Mouse (Mus musculus) forebrain, embryonic 14.5 days (tissue): ENCODE results near the gene C2cd4d. TPM values are rescaled to one million over a fixed set of nuclear protein-coding genes. Genes with fewer than 3 reads are reported as not detected.

Experiments
- ATAC-seq: fragments of 200-750 bp; cut with Nextera tagmentation; 2 replicates; pipeline ENCODE4 v1.8.0; 2017; ENCODE audit warnings: mild to moderate bottlenecking, moderate library complexity
- DNase-seq: peaks from one replicate; pipeline ENCODE4 v3.0.0-alpha.2; 2015; ENCODE audit warnings: low spot score
- H3K27ac ChIP-seq: fragments of 300-500 bp; sonication (generic); 2 replicates; pipeline ENCODE4 v1.5.1; 2014; ENCODE audit warnings: low read depth, mild to moderate bottlenecking, control low read depth, low read length, moderate library complexity
- H3K27me3 ChIP-seq: fragments of 300-500 bp; sonication (generic); replicated peaks from 2 replicates; pipeline ENCODE4 v1.6.1; 2014; ENCODE audit warnings: low read length, control low read depth, mixed read lengths; ENCODE audit not compliant: control insufficient read depth, insufficient read depth
- H3K36me3 ChIP-seq: fragments of 300-500 bp; sonication (generic); 2 replicates; pipeline ENCODE4 v1.6.1; 2014; ENCODE audit warnings: low read length, control low read depth; ENCODE audit not compliant: control insufficient read depth, insufficient read depth
- H3K4me1 ChIP-seq: fragments of 300-500 bp; sonication (generic); 2 replicates; pipeline ENCODE4 v1.6.1; 2014; ENCODE audit warnings: antibody characterized with exemption, low read length, control low read depth; ENCODE audit not compliant: control insufficient read depth, insufficient read depth
- H3K4me2 ChIP-seq: fragments of 300-500 bp; sonication (generic); 2 replicates; pipeline ENCODE4 v1.6.1; 2014; ENCODE audit warnings: mild to moderate bottlenecking, control low read depth, low read length
- H3K4me3 ChIP-seq: fragments of 300-500 bp; sonication (generic); 2 replicates; pipeline ENCODE4 v1.5.1; 2014; ENCODE audit warnings: low read depth, low read length, control low read depth
- H3K9ac ChIP-seq: fragments of 300-500 bp; sonication (generic); 2 replicates; pipeline ENCODE4 v1.6.1; 2014; ENCODE audit warnings: mild to moderate bottlenecking, low read length, control low read depth, moderate library complexity
- H3K9me3 ChIP-seq: fragments of 300-500 bp; sonication (generic); replicated peaks from 2 replicates; pipeline ENCODE4 v1.6.1; 2016; ENCODE audit warnings: low read length, control low read depth, mixed read lengths; ENCODE audit not compliant: control insufficient read depth
- WGBS: fragments of 180-500 bp; shearing (Covaris S2); extraction: QIAGEN DNeasy Blood & Tissue Kit; methylation state at CpG from one replicate; pipeline ENCODE4 v1.1.7; 2014; 5-methylcytosine and 5-hydroxymethylcytosine counted together
- polyA plus RNA-seq: library from polyadenylated mRNA; unstranded; fragments of >200 nt; fragmentation: Nextera tagmentation; extraction: Ambion mirVana; gene quantifications from 2 replicates; pipeline ENCODE4 v1.2.1, GENCODE M21; 2014

The C2cd4d gene
- polyA plus RNA-seq, 1 experiment from 2014 or later, result 1.5 TPM

- no peaks in the 10 kb centered on the region for H3K27me3 ChIP-seq
- H3K4me2 ChIP-seq, result peak within 1 kb of the TSS; percentile 43
- H3K4me3 ChIP-seq, result peak within 1 kb of the TSS; percentile 9
- peaks cover 23% of the 10 kb centered on the region for H3K4me1 ChIP-seq
- no peaks in the 10 kb centered on the region for H3K36me3 ChIP-seq
- H3K9ac ChIP-seq, result peak within 1 kb of the TSS; percentile 30
- DNase-seq, result no peak
- 6% methylated on average over 5 of the region's 5 CpGs for WGBS
- peak; percentile 11; the same call in 1 of the 2 replicates for ATAC-seq
- no peaks in the 10 kb centered on the region for H3K9me3 ChIP-seq
- H3K27ac ChIP-seq, result peak within 1 kb of the TSS; percentile 39; the same call in 1 of the 2 replicates
Measured at GRCm38 (mm10) chr3:94372641-94373040, 10.4 kb downstream of the C2cd4d start, which contains the start of gene Rorc. Rorc (plus strand) TSS chr3:94372794.

DNA sequence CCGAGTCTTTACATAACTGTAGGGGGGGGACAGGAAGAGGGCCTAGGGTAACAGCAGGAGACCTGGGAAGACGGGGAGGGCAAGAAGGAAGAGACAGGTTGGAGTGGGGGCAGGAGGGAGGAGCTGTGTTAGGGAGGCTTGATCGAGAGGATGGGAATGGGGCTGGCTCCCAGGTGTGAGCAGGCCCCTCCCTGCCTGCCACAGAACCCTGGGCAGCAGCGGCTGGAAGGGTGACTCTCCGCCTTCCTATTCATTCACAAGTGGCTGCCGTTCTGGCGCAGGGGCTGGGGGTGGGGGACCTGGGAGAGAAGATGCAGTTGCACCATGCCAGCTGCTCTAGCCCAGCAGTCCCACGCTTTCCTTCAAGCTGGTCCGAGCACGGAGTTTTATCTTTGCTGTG, 10.9 kb downstream of the C2cd4d start:
- H3K4me3 ChIP-seq, result peak overlapping the region; percentile 9; the same call in 1 of the 2 replicates
- peak; percentile 22 for DNase-seq
- H3K9me3 ChIP-seq, result no peaks in the 10 kb centered on the region
- H3K27ac ChIP-seq, result no peak overlapping the region
- H3K36me3 ChIP-seq, result no peaks in the 10 kb centered on the region
- H3K9ac ChIP-seq, result peak overlapping the region; percentile 30
- peaks cover 23% of the 10 kb centered on the region for H3K4me1 ChIP-seq
- 5% methylated on average over 10 of the region's 10 CpGs for WGBS
- ATAC-seq, result peak; percentile 47
- H3K27me3 ChIP-seq, result no peaks in the 10 kb centered on the region
- peak overlapping the region; percentile 43 for H3K4me2 ChIP-seq

DNA sequence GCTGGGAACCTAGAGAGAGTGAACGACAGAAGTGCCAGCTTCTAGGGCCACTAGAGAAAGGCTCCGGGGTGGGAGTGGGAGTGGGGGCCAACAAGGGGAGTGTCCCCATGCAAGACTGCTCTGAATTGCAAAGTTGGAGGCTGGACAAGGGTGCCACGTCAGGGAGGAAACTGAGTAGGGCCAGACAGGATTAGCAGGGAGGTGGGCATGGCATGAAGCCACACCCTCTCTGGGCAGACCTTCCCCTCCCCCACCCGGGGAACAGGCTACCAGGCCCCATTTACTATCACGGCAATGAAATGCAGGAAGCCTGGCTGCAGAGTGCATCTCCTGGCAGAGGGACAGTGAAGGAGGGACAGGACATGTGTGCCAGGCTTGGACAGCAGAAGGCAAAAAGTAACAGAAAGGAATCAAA, 11.4 kb downstream of the C2cd4d start:
- Histone ChIP-seq H3K9ac (peak overlapping the region; percentile 25; the same call in 1 of the 2 replicates), H3K9me3 (no peaks in the 10 kb centered on the region), H3K27me3 (no peaks in the 10 kb centered on the region), H3K27ac (no peak overlapping the region), H3K4me3 (peak overlapping the region; percentile 6; the same call in 1 of the 2 replicates), H3K4me1 (peaks cover 23% of the 10 kb centered on the region), H3K36me3 (no peaks in the 10 kb centered on the region), H3K4me2 (peak overlapping the region; percentile 43)
- ATAC-seq, result peak; percentile 45
- peak; percentile 52 for DNase-seq
- 0% methylated on average over 5 of the region's 5 CpGs for WGBS

- Histone ChIP-seq H3K27ac (no peak overlapping the region), H3K4me2 (no peak overlapping the region), H3K9ac (no peak overlapping the region), H3K36me3 (no peaks in the 10 kb centered on the region), H3K4me3 (no peak overlapping the region), H3K4me1 (peaks cover 23% of the 10 kb centered on the region), H3K9me3 (no peaks in the 10 kb centered on the region), H3K27me3 (no peaks in the 10 kb centered on the region)
- ATAC-seq (no peak), DNase-seq (no peak)
Measured at GRCm38 (mm10) chr3:94374636-94375035, 12.4 kb downstream of the C2cd4d start.

GRCm38 (mm10) chr3:94375146-94375545, 12.9 kb downstream of the C2cd4d start:
- ATAC-seq (no peak), DNase-seq (no peak)
- Histone ChIP-seq H3K4me1 (peaks cover 23% of the 10 kb centered on the region), H3K9ac (no peak overlapping the region), H3K4me2 (no peak overlapping the region), H3K27ac (no peak overlapping the region), H3K36me3 (no peaks in the 10 kb centered on the region), H3K9me3 (no peaks in the 10 kb centered on the region), H3K27me3 (no peaks in the 10 kb centered on the region), H3K4me3 (no peak overlapping the region)
- 69% methylated on average over 2 of the region's 2 CpGs for WGBS

GRCm38 (mm10) chr3:94375861-94376260, 13.6 kb downstream of the C2cd4d start:
- no peak overlapping the region for H3K9ac ChIP-seq
- no peaks in the 10 kb centered on the region for H3K36me3 ChIP-seq
- H3K27me3 ChIP-seq, result no peaks in the 10 kb centered on the region
- H3K4me2 ChIP-seq, result no peak overlapping the region
- H3K4me1 ChIP-seq, result peaks cover 23% of the 10 kb centered on the region
- DNase-seq (no peak), ATAC-seq (no peak)
- H3K9me3 ChIP-seq, result no peaks in the 10 kb centered on the region
- 61% methylated on average over 5 of the region's 5 CpGs for WGBS
- no peak overlapping the region for H3K4me3 ChIP-seq
- no peak overlapping the region for H3K27ac ChIP-seq

- no peak for ATAC-seq
- Histone ChIP-seq H3K9ac (no peak overlapping the region), H3K27ac (no peak overlapping the region), H3K4me2 (no peak overlapping the region), H3K27me3 (no peaks in the 10 kb centered on the region), H3K4me3 (no peak overlapping the region), H3K36me3 (no peaks in the 10 kb centered on the region), H3K9me3 (no peaks in the 10 kb centered on the region), H3K4me1 (peaks cover 13% of the 10 kb centered on the region)
- 29% methylated on average over 13 of the region's 13 CpGs for WGBS
- DNase-seq, result no peak
Measured at GRCm38 (mm10) chr3:94377028-94377923, 15.0 kb downstream of the C2cd4d start.

DNA sequence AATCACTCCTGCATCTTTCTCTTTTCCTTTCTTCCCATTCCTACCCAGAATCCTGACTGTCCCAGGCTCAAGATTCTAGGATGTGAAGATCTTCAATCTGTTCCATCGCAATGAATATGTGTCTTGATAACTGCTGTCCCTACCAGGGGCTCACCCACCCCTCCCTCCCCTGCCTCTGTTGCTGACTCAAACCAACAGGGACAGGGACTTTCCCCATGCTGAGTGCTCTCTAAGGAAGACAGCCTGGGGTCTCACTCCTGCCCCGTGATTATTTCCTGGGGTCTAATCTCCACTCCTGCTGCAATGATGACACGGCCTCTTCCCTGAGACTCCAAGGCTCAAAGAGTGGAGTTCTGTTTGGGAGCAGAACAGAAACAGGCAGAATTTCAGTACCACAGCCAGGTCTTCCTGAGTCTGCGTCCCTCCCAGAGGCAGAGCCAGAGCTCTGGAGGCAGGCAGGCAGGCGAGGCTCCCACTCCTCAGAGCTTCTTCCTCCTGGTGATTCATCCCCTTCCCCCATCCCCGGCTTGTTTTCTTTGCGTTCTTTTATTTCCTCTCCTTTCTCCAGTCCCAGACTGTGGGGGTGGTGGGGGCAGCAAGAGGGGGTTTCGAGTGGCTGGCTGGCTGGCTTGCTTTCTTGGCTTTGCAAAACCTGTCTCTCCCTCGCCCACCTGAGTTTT, 17.7 kb downstream of the C2cd4d start:
- no peak for ATAC-seq

More for the DNA sequence above, 17.7 kb downstream of the C2cd4d start:
- 21% methylated on average over 9 of the region's 9 CpGs for WGBS
- Histone ChIP-seq H3K27me3 (no peaks in the 10 kb centered on the region), H3K4me2 (no peak overlapping the region), H3K4me1 (no peaks in the 10 kb centered on the region), H3K36me3 (no peaks in the 10 kb centered on the region), H3K27ac (no peak overlapping the region), H3K9me3 (no peaks in the 10 kb centered on the region), H3K4me3 (no peak overlapping the region), H3K9ac (no peak overlapping the region)
- DNase-seq, result no peak
